Mouse (Mus musculus): Measurements from ENCODE around the gene Olfr94.
A peak's percentile ranks its signal among the peaks of the same experiment; 100 is the strongest.
"Not testable (repeated sequence)": the region's sequence is repeated elsewhere in the genome, so short reads cannot be mapped to it uniquely, and the experiment has no call there.

The Olfr94 gene

GRCm38 (mm10) chr17:37200894-37201293 lies at the start of gene Olfr94:
Gene Olfr94, minus strand, starts transcription at chr17:37200994.
- no peak for DNase-seq

GRCm38 (mm10) chr17:37250544-37250943 lies 49.8 kb upstream of the Olfr94 start:
- peak; percentile 31 for DNase-seq

- no peak for DNase-seq
Observed at GRCm38 (mm10) chr17:37249460-37249859, 48.7 kb upstream of the Olfr94 start.

- peak; percentile 28 for DNase-seq
Observed at GRCm38 (mm10) chr17:37246715-37247114, 45.9 kb upstream of the Olfr94 start.

GRCm38 (mm10) chr17:37242198-37242597 lies 41.4 kb upstream of the Olfr94 start:
- DNase-seq: no peak

GRCm38 (mm10) chr17:37237230-37237629 lies 36.4 kb upstream of the Olfr94 start, which contains the start of gene Olfr97:
Gene Olfr97, minus strand, starts transcription at chr17:37237330.
- not testable (repeated sequence) for DNase-seq

GRCm38 (mm10) chr17:37221879-37222278 lies 21.1 kb upstream of the Olfr94 start:
- DNase-seq: no peak

GRCm38 (mm10) chr17:37219846-37220245 lies 19.1 kb upstream of the Olfr94 start, which contains the start of gene Olfr96:
Gene Olfr96, plus strand, starts transcription at chr17:37220146.
- DNase-seq: no peak

- no peak for DNase-seq
Observed at GRCm38 (mm10) chr17:37218486-37218885, 17.7 kb upstream of the Olfr94 start.

GRCm38 (mm10) chr17:37213018-37213417 lies 12.2 kb upstream of the Olfr94 start, which contains the start of gene Olfr95:
Gene Olfr95, minus strand, starts transcription at chr17:37213118.
- no peak for DNase-seq

GRCm38 (mm10) chr17:37210884-37211768 lies 10.3 kb upstream of the Olfr94 start:
- no peak for DNase-seq

GRCm38 (mm10) chr17:37203917-37204236 lies 3.1 kb upstream of the Olfr94 start:
- DNase-seq: no peak

GRCm38 (mm10) chr17:37203206-37203916 lies 2.6 kb upstream of the Olfr94 start:
- peak; percentile 86 for DNase-seq

GRCm38 (mm10) chr17:37196845-37197724 lies 3.7 kb downstream of the Olfr94 start:
- DNase-seq: peak; percentile 25

GRCm38 (mm10) chr17:37194782-37195181 lies 6.0 kb downstream of the Olfr94 start:
- DNase-seq: no peak

- no peak for DNase-seq
Observed at GRCm38 (mm10) chr17:37193656-37194055, 7.1 kb downstream of the Olfr94 start, which contains the start of gene Ubd. Gene Ubd, plus strand, starts transcription at chr17:37193892.

- DNase-seq: no peak
Observed at GRCm38 (mm10) chr17:37193032-37193431, 7.8 kb downstream of the Olfr94 start.

- peak; percentile 56 for DNase-seq
Observed at GRCm38 (mm10) chr17:37190711-37191110, 10.1 kb downstream of the Olfr94 start.

- DNase-seq: no peak
Observed at GRCm38 (mm10) chr17:37185474-37185873, 15.3 kb downstream of the Olfr94 start.

GRCm38 (mm10) chr17:37161394-37161793 lies 39.4 kb downstream of the Olfr94 start, which contains the start of gene Olfr93:
Gene Olfr93, minus strand, starts transcription at chr17:37161494.
- no peak for DNase-seq

Measured in kidney, postnatal 10 days (tissue).